Mouse (Mus musculus) cerebellum, postnatal 25 days (tissue): ENCODE measurements at regions not wholly inside any gene's neighbourhood (a gene's known extent, or its start where the extent isn't known, plus 50 kb on each side); places are given as distances from the start of the nearest gene placed in this dataset.

Source experiments
- DNase-seq, 2 experiments: peaks; one replicate each; pipeline ENCODE4 v3.0.0; 2021; ENCODE audit warnings: mixed read lengths in 2 of 2

- no peak for DNase-seq
Observed at GRCm38 (mm10) chr12:69101965-69102364, 57.0 kb downstream of the Rps29 start.

- no peak for DNase-seq
Observed at GRCm38 (mm10) chr12:69094856-69095255, 64.1 kb downstream of the Rps29 start.

- DNase-seq = no peak
Observed at GRCm38 (mm10) chr12:69093073-69093797, 65.8 kb downstream of the Rps29 start.

GRCm38 (mm10) chr12:69087928-69088609 lies 70.9 kb downstream of the Rps29 start:
- peak in 1 of 2 experiments; percentile 21 for DNase-seq

- no peak for DNase-seq
Observed at GRCm38 (mm10) chr12:69085522-69086179, 73.3 kb downstream of the Rps29 start.

- no peak for DNase-seq
Observed at GRCm38 (mm10) chr12:69084656-69085055, 74.3 kb downstream of the Rps29 start.

- DNase-seq = no peak
Observed at GRCm38 (mm10) chr12:69082051-69082450, 76.9 kb downstream of the Rps29 start.

GRCm38 (mm10) chr12:69039553-69039952 lies 119.4 kb downstream of the Rps29 start:
- DNase-seq = no peak

- peak; percentile 4 to 6 for DNase-seq
Observed at GRCm38 (mm10) chr12:69023594-69023993, 135.4 kb downstream of the Rps29 start.

- no peak for DNase-seq
Observed at GRCm38 (mm10) chr12:69016705-69017306, 142.2 kb downstream of the Rps29 start.

- no peak for DNase-seq
Observed at GRCm38 (mm10) chr12:69005141-69005540, 153.8 kb downstream of the Rps29 start.

- DNase-seq = no peak
Observed at GRCm38 (mm10) chr12:69002106-69002505, 156.9 kb downstream of the Rps29 start.

- no peak for DNase-seq
Observed at GRCm38 (mm10) chr12:68997259-68997658, 161.7 kb downstream of the Rps29 start.

- DNase-seq = no peak
Observed at GRCm38 (mm10) chr12:68996740-68997139, 162.2 kb downstream of the Rps29 start.

GRCm38 (mm10) chr12:68980640-68981039 lies 178.3 kb downstream of the Rps29 start:
- no peak for DNase-seq

- no peak for DNase-seq
Observed at GRCm38 (mm10) chr12:68980173-68980572, 178.8 kb downstream of the Rps29 start.

- DNase-seq = no peak
Observed at GRCm38 (mm10) chr12:68979232-68979631, 179.8 kb downstream of the Rps29 start.

GRCm38 (mm10) chr12:68977276-68977675 lies 181.7 kb downstream of the Rps29 start:
- DNase-seq = no peak

GRCm38 (mm10) chr12:68947240-68947639 lies 211.7 kb downstream of the Rps29 start:
- DNase-seq = no peak

- no peak for DNase-seq
Observed at GRCm38 (mm10) chr12:68910590-68910989, 248.4 kb downstream of the Rps29 start.

GRCm38 (mm10) chr12:68904770-68905169 lies 254.2 kb downstream of the Rps29 start:
- DNase-seq = no peak

- no peak for DNase-seq
Observed at GRCm38 (mm10) chr12:68889141-68889540, 269.8 kb downstream of the Rps29 start.

- no peak for DNase-seq
Observed at GRCm38 (mm10) chr12:68882503-68882902, 276.5 kb downstream of the Rps29 start.
